Mouse (Mus musculus): ENCODE measurements around the gene Smarcb1. TPM values are rescaled to one million over a fixed set of nuclear protein-coding genes. Genes with fewer than 3 reads are reported as not detected.
A peak's percentile ranks its signal among the peaks of the same experiment; 100 is the strongest.

Smarcb1 gene
- polyA plus RNA-seq, 1 experiment: 33.8 TPM

DNA sequence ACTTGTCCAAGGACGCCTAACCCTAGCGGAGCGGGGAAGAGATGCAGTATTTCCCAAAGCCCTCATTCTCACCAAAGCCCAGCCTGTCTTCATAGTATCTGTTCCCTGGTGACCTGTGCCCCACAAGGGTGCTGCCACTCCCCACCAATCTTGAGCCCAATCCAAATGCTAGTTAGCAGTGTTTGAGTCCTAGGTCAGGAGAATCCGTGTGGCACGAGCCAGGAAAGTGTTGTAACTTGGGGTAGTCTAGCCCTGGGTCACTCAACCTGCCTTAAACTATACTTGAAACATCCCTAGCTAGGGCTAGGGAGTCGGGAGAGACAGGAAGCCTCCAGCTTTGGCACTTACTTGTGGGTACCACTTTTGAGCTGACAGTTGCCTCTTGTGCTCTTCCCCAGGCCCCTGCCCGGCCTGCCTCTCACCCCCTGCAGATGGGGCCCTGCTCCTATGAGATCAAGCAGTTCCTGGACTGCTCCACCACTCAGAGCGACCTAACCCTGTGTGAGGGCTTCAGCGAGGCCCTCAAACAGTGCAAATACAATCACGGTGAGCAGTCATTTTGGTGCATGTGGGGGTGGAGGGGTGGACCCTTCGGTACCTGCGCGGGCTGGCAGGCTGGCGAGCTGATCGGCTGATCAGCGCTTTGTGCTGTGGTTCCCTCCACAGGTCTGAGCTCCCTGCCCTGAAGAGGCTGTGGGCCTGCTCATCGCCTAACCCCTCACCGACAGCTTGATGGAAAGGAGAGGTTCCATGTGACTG is 15.7 kb upstream of the Smarcb1 start:
- WGBS: 78% methylated on average over 18 of the region's 18 CpGs
- peak overlapping the region; percentile 43 for H3K4me3 ChIP-seq (replicated peaks; ENCODE audit: control insufficient read depth, low read depth, low read length)
- TF ChIP-seq POLR2A (IDR thresholded peaks at IDR 0.05; ENCODE audit: borderline replicate concordance, control insufficient read depth, low read depth, low read length): no peak
- TF ChIP-seq CTCF (IDR thresholded peaks at IDR 0.05; ENCODE audit: control insufficient read depth, insufficient read depth, low read length): no peak
- H3K4me1 ChIP-seq (ENCODE audit: control insufficient read depth, insufficient read depth, low read length): peaks cover 2% of the 10 kb centered on the region
- peak overlapping the region; percentile 80 for H3K27ac ChIP-seq (ENCODE audit: control insufficient read depth, insufficient read depth, low read depth, low read length, poor library complexity)

DNA sequence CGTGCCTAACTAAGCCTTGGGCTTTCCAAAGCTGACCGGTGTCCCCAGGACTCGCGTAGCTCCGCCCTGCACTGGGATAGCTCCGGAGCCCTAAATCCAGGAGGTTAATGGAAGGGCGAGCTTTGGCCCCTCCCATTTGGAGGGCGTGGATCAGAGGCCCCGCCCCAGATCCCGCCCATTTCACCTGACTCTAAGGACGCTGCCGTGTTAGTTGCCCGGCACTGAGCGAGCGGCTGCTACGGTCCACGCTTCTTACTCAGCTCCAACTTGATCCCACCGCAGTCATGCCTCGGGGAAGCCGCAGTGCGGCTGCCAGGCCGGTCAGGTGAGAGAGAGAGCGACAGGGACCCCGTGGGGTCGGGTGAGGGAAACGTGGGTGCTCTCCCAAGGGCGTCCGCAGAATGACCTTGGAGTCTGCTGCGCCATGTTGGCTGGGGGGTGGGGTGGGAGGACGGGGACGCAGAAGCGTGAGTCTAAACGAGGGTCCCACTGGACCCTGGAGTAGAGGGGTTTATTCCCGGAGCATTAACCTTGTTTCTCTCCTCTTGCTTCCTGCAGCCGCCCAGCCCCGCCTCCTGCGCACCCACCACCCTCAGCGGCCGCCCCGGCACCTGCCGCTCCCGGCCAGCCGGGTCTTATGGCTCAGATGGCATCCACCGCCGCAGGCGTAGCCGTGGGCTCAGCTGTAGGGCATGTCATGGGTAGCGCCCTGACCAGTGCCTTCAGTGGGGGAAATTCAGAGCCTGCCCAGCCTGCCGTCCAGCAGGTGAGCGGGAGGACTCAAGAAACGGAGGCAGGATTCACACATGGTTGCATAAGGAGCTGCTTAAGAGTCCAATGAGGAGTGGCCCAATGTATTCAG is 14.5 kb upstream of the Smarcb1 start, which contains the start of gene Mmp11:
TSS of gene Mmp11 (minus strand) at position 817 of the 862 bp plus-strand sequence.
- peak; percentile 91 for TF ChIP-seq POLR2A (IDR thresholded peaks at IDR 0.05; ENCODE audit: borderline replicate concordance, control insufficient read depth, low read depth, low read length)
- no peak for TF ChIP-seq CTCF (IDR thresholded peaks at IDR 0.05; ENCODE audit: control insufficient read depth, insufficient read depth, low read length)
- 2% methylated on average over 51 of the region's 51 CpGs for WGBS
- peak within 1 kb of the TSS; percentile 80 for H3K27ac ChIP-seq (ENCODE audit: control insufficient read depth, insufficient read depth, low read depth, low read length, poor library complexity)
- peaks cover 2% of the 10 kb centered on the region for H3K4me1 ChIP-seq (ENCODE audit: control insufficient read depth, insufficient read depth, low read length)
- H3K4me3 ChIP-seq (replicated peaks; ENCODE audit: control insufficient read depth, low read depth, low read length): peak within 1 kb of the TSS; percentile 94

DNA sequence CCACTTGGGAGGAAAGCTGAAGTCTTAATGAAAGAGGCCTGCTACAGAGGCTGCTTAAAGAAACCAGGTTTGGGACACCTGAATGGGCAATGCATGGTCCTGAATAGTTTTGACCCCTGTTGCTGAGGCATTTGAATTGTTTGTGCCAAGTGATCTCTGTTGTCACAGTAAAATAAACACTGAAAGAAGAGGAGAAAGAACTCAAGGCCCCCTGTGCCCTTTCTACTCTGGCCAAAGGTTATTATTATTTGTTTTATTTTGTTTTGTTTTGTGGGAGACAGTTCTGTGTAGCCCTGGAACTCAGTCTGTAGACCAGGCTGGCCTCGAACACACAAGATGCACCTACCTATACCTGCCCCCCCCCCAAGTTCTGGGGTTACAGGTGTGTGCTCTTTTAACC is 13.6 kb upstream of the Smarcb1 start:
- no peak overlapping the region for H3K27ac ChIP-seq (ENCODE audit: control insufficient read depth, insufficient read depth, low read depth, low read length, poor library complexity)
- no peaks in the 10 kb centered on the region; the same call in 1 of the 2 replicates for H3K4me1 ChIP-seq (ENCODE audit: control insufficient read depth, insufficient read depth, low read length)
- H3K4me3 ChIP-seq (replicated peaks; ENCODE audit: control insufficient read depth, low read depth, low read length): no peak overlapping the region
- no peak for TF ChIP-seq POLR2A (IDR thresholded peaks at IDR 0.05; ENCODE audit: borderline replicate concordance, control insufficient read depth, low read depth, low read length)
- TF ChIP-seq CTCF (IDR thresholded peaks at IDR 0.05; ENCODE audit: control insufficient read depth, insufficient read depth, low read length): no peak
- WGBS: 63% methylated on average over 1 of the region's 1 CpGs

DNA sequence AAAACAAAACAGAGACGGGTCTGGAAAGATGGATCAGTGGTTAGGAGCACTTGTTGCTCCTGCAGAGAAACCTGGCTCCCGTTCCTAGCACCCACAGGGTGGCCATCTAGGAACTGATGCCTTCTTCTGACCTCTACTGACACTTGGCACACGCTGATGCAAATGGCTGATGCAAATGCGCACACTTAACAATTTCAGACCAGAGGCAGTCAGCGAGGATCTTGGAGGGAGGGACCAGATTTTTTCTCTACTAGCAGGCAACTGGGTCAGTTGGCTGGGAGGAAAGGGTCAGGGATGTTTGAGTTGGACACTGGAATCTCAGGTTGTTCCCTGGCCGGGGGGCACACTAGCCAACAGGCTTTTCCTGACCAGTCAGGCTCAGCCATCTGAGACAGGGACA is 11.5 kb upstream of the Smarcb1 start, which contains the start of gene Chchd10:
TSS of gene Chchd10 (plus strand) at position 240 of the 400 bp plus-strand sequence.
- WGBS: 75% methylated on average over 6 of the region's 6 CpGs
- H3K4me3 ChIP-seq (replicated peaks; ENCODE audit: control insufficient read depth, low read depth, low read length): peak within 1 kb of the TSS; percentile 43
- H3K27ac ChIP-seq (ENCODE audit: control insufficient read depth, insufficient read depth, low read depth, low read length, poor library complexity): peak within 1 kb of the TSS; percentile 40; the same call in 1 of the 2 replicates
- TF ChIP-seq CTCF (IDR thresholded peaks at IDR 0.05; ENCODE audit: control insufficient read depth, insufficient read depth, low read length): no peak
- TF ChIP-seq POLR2A (IDR thresholded peaks at IDR 0.05; ENCODE audit: borderline replicate concordance, control insufficient read depth, low read depth, low read length): no peak
- no peaks in the 10 kb centered on the region for H3K4me1 ChIP-seq (ENCODE audit: control insufficient read depth, insufficient read depth, low read length)

GRCm38 (mm10) chr10:75932081-75932678 is 10.8 kb upstream of the Smarcb1 start:
- no peak for TF ChIP-seq CTCF (IDR thresholded peaks at IDR 0.05; ENCODE audit: control insufficient read depth, insufficient read depth, low read length)
- peak; percentile 16; the same call in 1 of the 2 replicates for TF ChIP-seq POLR2A (IDR thresholded peaks at IDR 0.05; ENCODE audit: borderline replicate concordance, control insufficient read depth, low read depth, low read length)
- H3K27ac ChIP-seq (ENCODE audit: control insufficient read depth, insufficient read depth, low read depth, low read length, poor library complexity): peak overlapping the region; percentile 40; the same call in 1 of the 2 replicates
- 3% methylated on average over 44 of the region's 44 CpGs for WGBS
- no peaks in the 10 kb centered on the region for H3K4me1 ChIP-seq (ENCODE audit: control insufficient read depth, insufficient read depth, low read length)
- peak overlapping the region; percentile 43 for H3K4me3 ChIP-seq (replicated peaks; ENCODE audit: control insufficient read depth, low read depth, low read length)

GRCm38 (mm10) chr10:75931311-75931710 is 9.9 kb upstream of the Smarcb1 start:
- Histone ChIP-seq H3K4me3 (replicated peaks; ENCODE audit: control insufficient read depth, low read depth, low read length) (no peak overlapping the region), H3K27ac (ENCODE audit: control insufficient read depth, insufficient read depth, low read depth, low read length, poor library complexity) (no peak overlapping the region), H3K4me1 (ENCODE audit: control insufficient read depth, insufficient read depth, low read length) (no peaks in the 10 kb centered on the region)
- TF ChIP-seq POLR2A (IDR thresholded peaks at IDR 0.05; ENCODE audit: borderline replicate concordance, control insufficient read depth, low read depth, low read length) (no peak), CTCF (IDR thresholded peaks at IDR 0.05; ENCODE audit: control insufficient read depth, insufficient read depth, low read length) (no peak)
- WGBS: 48% methylated on average over 7 of the region's 7 CpGs

GRCm38 (mm10) chr10:75930304-75930703 is 8.9 kb upstream of the Smarcb1 start:
- Histone ChIP-seq H3K4me3 (replicated peaks; ENCODE audit: control insufficient read depth, low read depth, low read length) (no peak overlapping the region), H3K27ac (ENCODE audit: control insufficient read depth, insufficient read depth, low read depth, low read length, poor library complexity) (no peak overlapping the region), H3K4me1 (ENCODE audit: control insufficient read depth, insufficient read depth, low read length) (no peaks in the 10 kb centered on the region)
- WGBS: 40% methylated on average over 6 of the region's 6 CpGs
- TF ChIP-seq POLR2A (IDR thresholded peaks at IDR 0.05; ENCODE audit: borderline replicate concordance, control insufficient read depth, low read depth, low read length) (no peak), CTCF (IDR thresholded peaks at IDR 0.05; ENCODE audit: control insufficient read depth, insufficient read depth, low read length) (no peak)
